Mouse (Mus musculus) yolk sac, embryonic 10.5 days (tissue): ENCODE measurements around the gene Kctd13.

Experiments used
- DNase-seq: peaks from one replicate; pipeline ENCODE4 v3.0.0-alpha.2; 2017; ENCODE audit warnings: low spot score

The Kctd13 gene

DNA sequence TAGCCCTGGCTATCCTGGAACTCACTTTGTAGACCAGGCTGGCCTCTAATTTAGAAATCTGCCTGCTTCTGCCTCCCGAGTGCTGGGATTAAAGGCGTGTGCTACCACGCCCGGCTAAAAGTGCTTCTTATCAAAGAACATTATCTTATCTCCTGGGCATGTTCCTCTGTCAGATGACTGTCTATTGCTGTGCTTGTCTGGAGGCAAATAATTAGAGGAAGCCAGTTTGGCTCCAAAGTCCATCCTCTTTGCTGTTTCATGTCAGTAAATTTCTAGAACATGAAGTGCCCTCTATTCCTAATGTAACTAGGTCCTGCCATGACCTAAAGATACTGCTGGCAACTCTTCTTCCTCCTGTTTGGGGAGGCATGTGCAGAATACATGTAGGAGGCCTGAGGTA, 53.4 kb downstream of the Kctd13 start:
- peak; percentile 42 for DNase-seq

DNA sequence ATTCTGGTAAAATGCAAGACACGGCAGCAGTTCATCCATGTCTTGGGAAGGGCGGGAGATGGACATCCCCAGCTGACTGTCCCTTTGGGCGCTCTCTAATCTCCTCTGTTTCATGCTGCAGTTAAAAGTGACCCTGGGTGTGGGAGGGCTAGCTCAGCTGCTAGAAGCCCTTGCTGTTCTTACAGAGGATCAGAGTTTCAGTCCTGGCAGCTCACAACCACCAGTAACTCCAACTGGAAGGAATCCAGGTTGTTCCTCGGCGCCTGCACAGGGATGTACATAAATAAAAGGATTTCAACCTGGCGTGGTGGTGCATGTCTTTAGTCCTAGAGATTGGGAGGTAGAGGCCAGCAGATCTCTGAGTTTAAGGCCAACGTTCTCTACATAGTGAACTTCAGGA, 54.4 kb downstream of the Kctd13 start:
- no peak for DNase-seq

DNA sequence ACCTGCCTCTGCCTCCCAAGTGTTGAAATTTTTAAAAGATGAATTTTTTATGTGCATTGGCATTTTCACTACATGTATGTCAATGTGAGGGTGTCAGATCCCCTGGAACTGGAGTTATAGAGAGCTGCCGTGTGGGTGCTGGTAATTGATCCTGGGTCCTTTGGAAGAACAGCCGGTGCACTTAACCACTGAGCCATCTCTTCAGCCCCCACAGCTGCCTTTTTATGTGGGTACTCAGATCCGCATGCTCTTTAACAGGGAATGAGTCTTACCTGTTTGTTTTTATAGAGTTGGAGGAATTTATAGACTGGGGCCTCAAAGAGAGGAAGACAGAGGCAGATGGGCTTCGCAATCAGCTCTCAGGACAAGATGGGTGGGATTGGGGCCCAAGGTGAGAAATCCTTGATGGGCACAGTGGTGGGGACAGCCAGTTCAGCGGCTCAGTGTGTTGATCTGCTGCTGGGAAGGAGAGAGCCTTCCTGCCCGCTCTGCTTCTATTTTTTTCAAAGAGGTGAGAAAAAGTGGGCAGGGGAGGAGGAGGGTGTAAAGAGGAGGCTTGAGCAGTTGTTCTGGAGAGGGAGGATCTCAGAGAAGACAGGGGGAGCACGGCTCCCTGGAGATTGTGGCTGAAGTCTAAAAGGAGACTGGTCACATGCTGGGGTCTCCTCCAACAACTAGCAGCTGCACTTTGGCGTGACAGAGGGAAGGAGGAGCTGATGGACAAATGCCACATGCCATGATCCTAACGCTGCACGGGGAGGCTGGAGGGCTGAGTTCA, 56.2 kb downstream of the Kctd13 start:
- no peak for DNase-seq

DNA sequence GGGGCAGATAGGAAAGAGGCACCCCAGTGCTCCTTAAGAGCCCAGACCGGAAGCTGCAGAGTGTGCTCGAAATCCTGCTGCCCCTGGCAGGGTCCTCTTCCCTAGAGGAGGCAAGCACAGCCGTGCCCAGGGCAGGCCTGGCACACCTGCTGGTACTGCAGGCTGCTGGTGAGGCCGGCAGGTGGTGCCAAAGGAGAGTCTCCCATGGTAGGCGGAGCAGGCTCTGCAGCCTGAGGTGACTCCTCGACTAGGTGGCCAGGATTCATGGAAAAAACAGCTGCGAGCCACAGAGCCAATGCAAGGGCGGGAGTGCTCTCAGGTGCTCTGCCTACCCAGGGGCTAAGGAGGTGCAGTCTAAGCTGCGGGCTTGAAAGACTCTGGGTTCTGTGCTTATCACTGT, 57.6 kb downstream of the Kctd13 start:
- DNase-seq: no peak

DNA sequence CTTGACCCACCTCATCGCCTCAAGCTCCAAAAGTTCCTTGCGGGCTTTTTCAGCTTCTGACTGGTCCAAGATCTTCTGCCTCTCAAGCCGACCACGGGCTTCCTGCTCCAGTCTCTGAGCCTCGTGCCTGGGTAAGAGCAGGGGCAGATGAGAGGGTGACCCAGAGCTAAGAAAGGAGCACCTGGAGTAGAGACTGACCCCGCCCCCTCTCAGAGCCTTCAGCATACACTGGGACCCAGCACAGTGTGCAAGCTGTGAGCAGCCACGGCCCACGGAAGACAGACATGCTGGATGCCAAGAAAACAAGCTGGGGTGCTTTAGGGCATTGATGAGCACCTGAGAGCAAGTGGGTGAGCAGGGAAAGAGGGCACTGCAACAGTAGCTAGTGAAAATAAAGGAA, 60.1 kb downstream of the Kctd13 start:
- no peak for DNase-seq
